Mouse (Mus musculus): ENCODE measurements around the gene Fkbp5.

DNA sequence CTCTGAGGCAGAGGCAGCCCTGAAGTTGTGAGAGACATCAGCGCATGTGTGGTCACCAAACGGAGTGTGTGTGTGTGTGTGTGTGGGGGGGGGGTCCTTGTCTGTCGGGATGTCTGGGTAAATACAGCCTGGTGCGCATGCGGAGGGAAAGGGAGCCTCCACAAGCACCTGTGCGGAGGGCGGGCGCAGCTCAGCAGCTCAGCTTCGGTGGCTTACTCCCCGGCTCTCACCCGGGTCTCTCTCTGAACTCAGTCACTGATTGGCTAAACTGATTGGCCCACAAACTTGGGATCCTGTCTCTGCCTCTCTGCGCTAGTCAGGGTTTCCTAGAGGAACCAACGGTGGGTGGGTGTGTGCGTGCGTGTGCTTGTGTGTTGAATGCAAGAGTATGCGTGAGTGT, 142.8 kb downstream of the Fkbp5 start:
- TF ChIP-seq CTCF (IDR thresholded peaks at IDR 0.05; ENCODE audit: low read depth, low read length) = no peak
- no peak for TF ChIP-seq POLR2A (IDR thresholded peaks at IDR 0.05; ENCODE audit: extremely low read depth, insufficient read depth, low read length)

Measured in liver, adult 2 months (tissue).